Mouse (Mus musculus) spleen, adult 2 months (tissue): Measurements from ENCODE around the gene Armc9.

Experiments
- CTCF ChIP-seq: fragments of 200-500 bp; IDR thresholded peaks from 2 replicates; pipeline ENCODE4 v1.5.1; 2011; ENCODE audit warnings: mild to moderate bottlenecking, inconsistent platforms; ENCODE audit not compliant: insufficient read depth, insufficient read length, insufficient replicate concordance; ENCODE audit errors: extremely low read depth
- POLR2A ChIP-seq: fragments of 200-500 bp; IDR thresholded peaks from 2 replicates; pipeline ENCODE4 v1.6.1; 2011; ENCODE audit warnings: low read depth, low read length, inconsistent platforms

- TF ChIP-seq CTCF (no peak), POLR2A (no peak)
Observed at GRCm38 (mm10) chr1:86143165-86143564, 11.4 kb upstream of the Armc9 start.
